Mouse (Mus musculus) inflammation-experienced regulatory T-cells, adult 16 weeks (primary cell): Measurements from ENCODE around the gene Mxd3. TPM values are rescaled to one million over a fixed set of nuclear protein-coding genes. Genes with fewer than 3 reads are reported as not detected.

ENCODE experiments used
- polyA plus RNA-seq: library from polyadenylated mRNA; unstranded; fragments of 100-300 nt; shearing (Covaris generic); gene quantifications from one replicate; pipeline ENCODE4 v1.2.1, GENCODE M21; 2017

Gene Mxd3
- polyA plus RNA-seq: 4.0 TPM

DNA sequence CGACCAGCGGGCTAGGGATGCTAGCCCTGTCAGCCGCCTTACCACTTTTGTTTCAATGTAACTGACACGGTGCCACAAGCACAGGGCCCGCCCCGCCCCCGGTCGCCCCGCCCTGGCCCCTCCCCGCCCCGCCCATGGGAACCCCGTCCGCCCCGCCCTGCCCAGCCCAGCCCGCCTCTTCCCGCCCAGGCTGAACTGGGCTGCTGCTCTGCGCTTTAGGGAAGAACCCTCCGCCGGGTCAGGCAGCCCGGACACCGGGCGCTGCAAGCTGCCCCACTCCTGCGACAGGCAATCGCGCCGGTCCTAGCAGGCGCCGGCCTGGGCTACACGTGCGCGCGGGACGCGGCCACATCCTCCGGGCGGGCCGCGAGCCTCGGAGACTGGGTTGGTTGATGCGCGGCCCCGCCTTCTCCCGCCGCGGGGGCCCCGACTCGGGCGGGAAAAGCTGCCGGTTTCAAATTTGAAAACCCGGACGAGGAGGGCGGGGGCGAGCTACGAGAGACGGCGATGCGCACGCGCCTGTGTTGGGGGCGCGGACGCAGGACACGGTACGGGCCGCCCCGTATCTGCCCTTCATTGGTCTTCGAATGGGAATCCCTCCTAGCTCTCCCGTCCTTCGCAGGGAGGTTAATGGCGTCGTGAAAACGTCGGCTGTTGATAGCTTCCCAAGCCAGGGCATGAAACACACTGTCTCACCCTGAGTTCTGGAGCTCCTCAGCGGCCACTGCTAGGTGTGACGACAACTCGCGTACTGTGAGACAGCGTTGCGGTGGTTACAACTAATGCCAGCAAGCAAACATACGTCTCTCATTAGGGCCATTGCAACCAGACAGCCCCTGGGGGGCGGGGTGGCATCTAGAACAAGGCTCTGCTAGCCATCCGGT lies at the start of gene Mxd3:
TSS of gene Mxd3 (minus strand) at position 141 of the 884 bp plus-strand sequence.

DNA sequence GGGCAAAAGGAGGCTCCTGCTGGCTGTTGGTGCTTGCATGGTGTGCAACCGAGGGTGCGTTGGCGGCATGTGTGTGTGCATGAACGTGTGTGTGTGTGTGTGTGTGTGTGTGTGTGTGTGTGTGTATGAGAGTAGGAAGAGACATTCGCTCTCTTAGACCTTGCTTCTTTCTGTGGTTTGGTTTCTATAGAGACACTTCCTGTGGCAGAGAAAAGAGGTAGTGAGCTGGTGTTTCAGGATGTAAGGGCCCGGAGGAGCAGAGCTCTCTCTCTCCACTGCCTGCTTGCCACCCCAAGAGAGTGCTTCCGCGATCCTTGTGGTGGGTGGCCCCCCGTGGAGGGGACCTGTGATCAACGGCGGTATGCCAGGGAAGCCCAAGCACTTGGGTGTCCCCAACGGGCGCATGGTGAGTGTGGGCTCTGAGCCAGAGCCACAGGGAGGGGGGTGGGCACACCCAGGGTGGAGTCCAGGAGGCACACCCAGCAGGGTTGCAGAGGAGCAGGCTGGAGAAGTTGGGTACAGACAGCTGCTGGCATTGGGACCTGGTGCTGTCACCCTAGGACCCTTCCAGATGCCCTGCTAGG lies 40.0 kb upstream of the Mxd3 start, which contains the start of gene Rgs14:
TSS of gene Rgs14 (plus strand) at position 202 of the 584 bp plus-strand sequence.

DNA sequence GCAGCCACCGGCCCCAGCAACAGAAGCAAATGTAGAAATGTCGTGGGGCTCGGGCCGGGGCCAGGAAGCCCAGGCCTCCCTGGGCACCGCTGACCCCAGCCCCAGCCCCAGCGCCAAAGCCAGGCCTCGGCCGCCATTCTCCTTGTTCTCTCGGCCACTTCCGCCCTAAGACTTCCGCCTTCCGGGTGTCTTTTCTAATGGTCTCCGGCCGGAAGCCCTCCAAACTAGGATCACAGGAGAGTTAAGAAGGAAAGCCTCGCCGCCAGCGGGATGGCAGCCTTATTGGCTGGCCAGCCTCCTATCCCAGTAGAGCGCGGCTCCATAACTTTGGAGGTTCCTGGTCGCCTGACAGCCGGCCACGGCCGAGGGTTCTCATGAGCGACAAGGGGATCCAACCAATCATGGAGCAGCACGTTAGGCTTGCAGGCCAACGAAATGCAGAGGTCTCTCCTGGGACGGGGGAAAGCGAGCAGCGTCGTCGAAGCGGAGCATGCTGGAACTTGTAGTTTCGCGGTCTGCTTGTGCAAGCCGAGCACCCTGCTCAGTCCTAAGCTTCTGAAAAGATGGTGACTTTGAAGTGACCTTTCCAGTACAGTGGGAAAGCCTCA lies 32.9 kb upstream of the Mxd3 start, which contains the start of gene Lman2:
TSS of gene Lman2 (minus strand) at position 331 of the 608 bp plus-strand sequence.

DNA sequence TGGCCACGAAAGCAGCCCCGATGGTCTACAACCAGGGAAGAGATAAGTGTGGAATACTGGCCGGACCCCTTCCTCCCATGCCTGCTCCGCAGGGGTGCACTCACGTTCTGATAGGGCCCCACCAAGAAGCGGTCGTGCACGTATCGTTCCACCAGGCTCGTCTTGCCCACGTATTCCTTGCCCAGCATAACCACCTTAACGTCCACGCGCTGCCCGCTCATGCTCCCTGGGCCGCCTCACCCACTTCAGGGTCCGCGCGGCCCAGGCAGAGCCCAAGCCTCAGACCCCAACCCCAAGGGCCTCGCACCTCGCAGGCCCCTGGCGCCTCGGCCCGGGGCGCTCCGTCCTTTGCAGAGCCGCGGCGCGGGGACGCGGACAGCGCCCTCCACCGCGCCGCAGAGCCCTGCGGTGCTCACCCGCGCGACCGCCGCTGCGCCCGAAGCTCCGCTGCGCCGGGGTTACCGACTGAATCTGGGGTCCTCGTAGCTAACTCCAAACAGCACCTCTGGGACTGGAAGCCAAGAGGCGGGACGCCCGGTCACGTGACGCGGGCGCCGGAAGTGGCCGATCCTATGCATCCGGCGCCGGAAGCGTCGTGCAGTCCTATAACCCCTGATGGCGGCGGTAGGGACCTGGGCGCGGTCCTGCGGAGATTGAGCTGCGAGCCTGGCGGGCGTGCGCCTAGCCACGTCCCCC lies 8.0 kb downstream of the Mxd3 start, which contains the start of gene Rab24:
TSS of gene Rab24 (minus strand) at position 513 of the 696 bp plus-strand sequence.

DNA sequence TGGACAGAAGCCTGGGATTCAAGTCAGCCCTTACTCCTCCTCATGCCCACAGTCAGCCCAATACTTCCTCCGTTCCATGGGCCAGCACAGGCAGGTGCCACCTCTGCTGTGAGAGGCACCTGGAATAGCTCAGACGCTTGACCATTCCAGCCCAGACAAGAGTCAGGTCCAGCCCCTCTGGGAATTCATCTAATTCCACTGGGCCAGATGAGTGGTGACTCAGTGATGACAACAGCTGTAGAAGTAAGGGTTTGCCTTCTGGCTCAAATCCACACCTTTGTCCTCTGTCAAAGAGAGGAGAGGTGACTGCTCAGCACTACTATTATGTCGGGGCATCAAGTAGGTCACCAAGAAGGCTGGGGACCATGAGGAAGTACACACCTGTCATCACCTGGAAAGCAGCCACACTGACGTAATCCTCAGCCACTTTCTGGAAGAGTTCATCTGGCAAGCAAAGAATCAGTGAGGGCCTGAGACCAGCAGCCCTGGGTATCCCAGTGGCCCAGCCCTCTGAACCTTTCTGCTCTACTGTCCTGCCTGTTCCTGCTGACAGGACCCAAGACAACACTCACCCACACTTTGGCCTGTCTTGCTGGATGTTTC lies 9.6 kb downstream of the Mxd3 start, which contains the start of gene Prelid1:
TSS of gene Prelid1 (plus strand) at position 570 of the 603 bp plus-strand sequence.

Other genes starting within 250 kb of the Mxd3 start
- gene Uimc1, start 229.5 kb downstream of the Mxd3 start, polyA plus RNA-seq: 79.5 TPM
- gene Zfp346, start 224.5 kb downstream of the Mxd3 start, polyA plus RNA-seq: 45.3 TPM
- not detected for gene Gm17617, start 196.3 kb downstream of the Mxd3 start, polyA plus RNA-seq
- not detected for gene Fgfr4, start 177.2 kb downstream of the Mxd3 start, polyA plus RNA-seq
- 87.7 TPM for gene Nsd1, start 120.0 kb downstream of the Mxd3 start, polyA plus RNA-seq
- gene Prelid1, start 9.3 kb downstream of the Mxd3 start, polyA plus RNA-seq: 399 TPM
- 21.6 TPM for gene Rab24, start 7.9 kb downstream of the Mxd3 start, polyA plus RNA-seq
- 198 TPM for gene Lman2, start 33.0 kb upstream of the Mxd3 start, polyA plus RNA-seq
- 179 TPM for gene Rgs14, start 39.9 kb upstream of the Mxd3 start, polyA plus RNA-seq
- gene Slc34a1, start 68.4 kb upstream of the Mxd3 start, polyA plus RNA-seq: not detected
- gene Pfn3, start 85.4 kb upstream of the Mxd3 start, polyA plus RNA-seq: not detected
- gene F12, start 97.0 kb upstream of the Mxd3 start, polyA plus RNA-seq: not detected
- 18.2 TPM for gene Grk6, start 115.2 kb upstream of the Mxd3 start, polyA plus RNA-seq
- not detected for gene Prr7, start 134.4 kb upstream of the Mxd3 start, polyA plus RNA-seq
- not detected for gene Dbn1, start 158.3 kb upstream of the Mxd3 start, polyA plus RNA-seq
- 16.1 TPM for gene Pdlim7, start 183.9 kb upstream of the Mxd3 start, polyA plus RNA-seq
- gene Dok3, start 199.5 kb upstream of the Mxd3 start, polyA plus RNA-seq: 2.6 TPM
- gene Ddx41, start 206.8 kb upstream of the Mxd3 start, polyA plus RNA-seq: 101 TPM
- 30.0 TPM for gene Fam193b, start 241.3 kb upstream of the Mxd3 start, polyA plus RNA-seq
- gene Tmed9, start 243.9 kb upstream of the Mxd3 start, polyA plus RNA-seq: 296 TPM